Mouse (Mus musculus): ENCODE measurements at regions not wholly inside any gene's neighbourhood (a gene's known extent, or its start where the extent isn't known, plus 50 kb on each side); places are given as distances from the start of the nearest gene placed in this dataset.

GRCm38 (mm10) chr1:71771798-71772197 is 118.8 kb upstream of the Fn1 start:
- TF ChIP-seq CTCF (IDR thresholded peaks at IDR 0.05; ENCODE audit: insufficient read depth, low read length) (no peak), POLR2A (IDR thresholded peaks at IDR 0.05; ENCODE audit: borderline replicate concordance, extremely low read depth, low read depth, low read length) (no peak)

All from lung, adult 2 months (tissue).